Mouse (Mus musculus): ENCODE results near the gene Abca12. TPM values are rescaled to one million over a fixed set of nuclear protein-coding genes. Genes with fewer than 3 reads are reported as not detected.

The Abca12 gene
- polyA plus RNA-seq, 2 experiments = not detected

DNA sequence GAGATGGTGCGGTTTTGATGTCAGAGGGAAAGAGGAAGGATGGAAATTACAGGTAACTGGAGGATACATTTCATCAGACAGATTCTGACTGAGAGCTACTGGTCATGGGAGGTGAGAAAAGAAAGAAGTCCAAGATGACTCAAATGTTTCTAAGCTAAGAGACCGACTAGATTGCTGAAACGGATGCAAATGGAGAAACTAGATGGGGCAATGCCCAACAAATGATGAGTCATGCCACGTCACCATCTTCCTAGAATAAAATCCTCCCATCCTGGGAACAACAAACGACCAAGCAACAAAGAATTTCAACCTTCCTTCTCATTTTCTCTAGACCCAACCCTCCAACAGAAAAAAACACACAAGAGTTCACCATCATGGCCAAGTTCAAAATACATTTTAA is 18.6 kb downstream of the Abca12 start:
- 48% methylated on average over 5 of the region's 5 CpGs for WGBS (ENCODE audit: insufficient replicate concordance)
- H3K27ac ChIP-seq = no peak overlapping the region
- H3K36me3 ChIP-seq (replicated peaks; ENCODE audit: control insufficient read depth, insufficient read depth, low read depth) = no peaks in the 10 kb centered on the region
- H3K9ac ChIP-seq (replicated peaks) = no peak overlapping the region
- ATAC-seq (ENCODE audit: insufficient read depth) (no peak), DNase-seq (ENCODE audit: low read depth in 3 of 3, low spot score in 3 of 3) (no peak)
- TF ChIP-seq EP300 (IDR thresholded peaks at IDR 0.05; ENCODE audit: low read depth) (no peak), CTCF (IDR thresholded peaks at IDR 0.05; ENCODE audit: low read depth) (no peak)
- H3K4me2 ChIP-seq (ENCODE audit: low read depth) = no peak overlapping the region
- H3K4me1 ChIP-seq (replicated peaks; ENCODE audit: control insufficient read depth in 2 of 2, insufficient read depth in 2 of 2, low read length in 1 of 2) = no peaks in the 10 kb centered on the region
- H3K9me3 ChIP-seq (ENCODE audit: control insufficient read depth, low read length) = no peaks in the 10 kb centered on the region
- no peaks in the 10 kb centered on the region for H3K27me3 ChIP-seq (ENCODE audit: control insufficient read depth, insufficient read depth, low read length)
- no peak overlapping the region for H3K4me3 ChIP-seq (ENCODE audit: insufficient read depth in 1 of 2, low read depth in 2 of 2, low read length in 2 of 2)

GRCm38 (mm10) chr1:71394177-71394576 is 20.5 kb downstream of the Abca12 start:
- no peak for TF ChIP-seq EP300 (IDR thresholded peaks at IDR 0.05; ENCODE audit: low read depth)
- no peak for TF ChIP-seq CTCF (IDR thresholded peaks at IDR 0.05; ENCODE audit: low read depth)
- no peak overlapping the region for H3K4me2 ChIP-seq (ENCODE audit: low read depth)
- H3K9me3 ChIP-seq (ENCODE audit: control insufficient read depth, low read length) = no peaks in the 10 kb centered on the region
- H3K27ac ChIP-seq = no peak overlapping the region
- DNase-seq (ENCODE audit: low read depth in 3 of 3, low spot score in 3 of 3) = no peak
- no peaks in the 10 kb centered on the region for H3K27me3 ChIP-seq (ENCODE audit: control insufficient read depth, insufficient read depth, low read length)
- H3K4me3 ChIP-seq (ENCODE audit: insufficient read depth in 1 of 2, low read depth in 2 of 2, low read length in 2 of 2) = no peak overlapping the region
- H3K36me3 ChIP-seq (replicated peaks; ENCODE audit: control insufficient read depth, insufficient read depth, low read depth) = no peaks in the 10 kb centered on the region
- WGBS (ENCODE audit: insufficient replicate concordance) = 20% methylated on average over 2 of the region's 2 CpGs
- no peak overlapping the region for H3K9ac ChIP-seq (replicated peaks)
- no peak for ATAC-seq (ENCODE audit: insufficient read depth)
- no peaks in the 10 kb centered on the region for H3K4me1 ChIP-seq (replicated peaks; ENCODE audit: control insufficient read depth in 2 of 2, insufficient read depth in 2 of 2, low read length in 1 of 2)

- H3K9ac ChIP-seq (replicated peaks) = no peak overlapping the region
- TF ChIP-seq CTCF (IDR thresholded peaks at IDR 0.05; ENCODE audit: low read depth) (no peak), EP300 (IDR thresholded peaks at IDR 0.05; ENCODE audit: low read depth) (no peak)
- H3K4me1 ChIP-seq (replicated peaks; ENCODE audit: control insufficient read depth in 2 of 2, insufficient read depth in 2 of 2, low read length in 1 of 2) = no peaks in the 10 kb centered on the region
- no peaks in the 10 kb centered on the region for H3K27me3 ChIP-seq (ENCODE audit: control insufficient read depth, insufficient read depth, low read length)
- no peak overlapping the region for H3K4me2 ChIP-seq (ENCODE audit: low read depth)
- H3K36me3 ChIP-seq (replicated peaks; ENCODE audit: control insufficient read depth, insufficient read depth, low read depth) = no peaks in the 10 kb centered on the region
- no peak overlapping the region for H3K27ac ChIP-seq
- no peak for ATAC-seq (ENCODE audit: insufficient read depth)
- 69% methylated on average over 8 of the region's 8 CpGs for WGBS (ENCODE audit: insufficient replicate concordance)
- H3K9me3 ChIP-seq (ENCODE audit: control insufficient read depth, low read length) = no peaks in the 10 kb centered on the region
- no peak overlapping the region for H3K4me3 ChIP-seq (ENCODE audit: insufficient read depth in 1 of 2, low read depth in 2 of 2, low read length in 2 of 2)
- DNase-seq (ENCODE audit: low read depth in 3 of 3, low spot score in 3 of 3) = no peak
Measured at GRCm38 (mm10) chr1:71393489-71393888, 21.2 kb downstream of the Abca12 start.

- H3K27me3 ChIP-seq (ENCODE audit: control insufficient read depth, insufficient read depth, low read length) = no peaks in the 10 kb centered on the region
- H3K4me3 ChIP-seq (ENCODE audit: insufficient read depth in 1 of 2, low read depth in 2 of 2, low read length in 2 of 2) = no peak overlapping the region
- H3K9ac ChIP-seq (replicated peaks) = no peak overlapping the region
- TF ChIP-seq CTCF (IDR thresholded peaks at IDR 0.05; ENCODE audit: low read depth) = no peak
- no peak for TF ChIP-seq EP300 (IDR thresholded peaks at IDR 0.05; ENCODE audit: low read depth)
- no peaks in the 10 kb centered on the region for H3K36me3 ChIP-seq (replicated peaks; ENCODE audit: control insufficient read depth, insufficient read depth, low read depth)
- no peaks in the 10 kb centered on the region for H3K4me1 ChIP-seq (replicated peaks; ENCODE audit: control insufficient read depth in 2 of 2, insufficient read depth in 2 of 2, low read length in 1 of 2)
- H3K9me3 ChIP-seq (ENCODE audit: control insufficient read depth, low read length) = no peaks in the 10 kb centered on the region
- WGBS (ENCODE audit: insufficient replicate concordance) = 84% methylated on average over 2 of the region's 2 CpGs
- no peak for ATAC-seq (ENCODE audit: insufficient read depth)
- H3K27ac ChIP-seq = no peak overlapping the region
- no peak for DNase-seq (ENCODE audit: low read depth in 3 of 3, low spot score in 3 of 3)
- no peak overlapping the region for H3K4me2 ChIP-seq (ENCODE audit: low read depth)
Measured at GRCm38 (mm10) chr1:71392463-71392862, 22.2 kb downstream of the Abca12 start.

GRCm38 (mm10) chr1:71386593-71386992 is 28.1 kb downstream of the Abca12 start:
- ATAC-seq (ENCODE audit: insufficient read depth) = no peak
- H3K27me3 ChIP-seq (ENCODE audit: control insufficient read depth, insufficient read depth, low read length) = no peaks in the 10 kb centered on the region
- H3K4me1 ChIP-seq (replicated peaks; ENCODE audit: control insufficient read depth in 2 of 2, insufficient read depth in 2 of 2, low read length in 1 of 2) = no peaks in the 10 kb centered on the region
- no peak overlapping the region for H3K9ac ChIP-seq (replicated peaks)
- DNase-seq (ENCODE audit: low read depth in 3 of 3, low spot score in 3 of 3) = no peak
- WGBS (ENCODE audit: insufficient replicate concordance) = 72% methylated on average over 8 of the region's 8 CpGs
- H3K4me2 ChIP-seq (ENCODE audit: low read depth) = no peak overlapping the region
- TF ChIP-seq EP300 (IDR thresholded peaks at IDR 0.05; ENCODE audit: low read depth) (no peak), CTCF (IDR thresholded peaks at IDR 0.05; ENCODE audit: low read depth) (no peak)
- H3K27ac ChIP-seq = no peak overlapping the region
- H3K36me3 ChIP-seq (replicated peaks; ENCODE audit: control insufficient read depth, insufficient read depth, low read depth) = no peaks in the 10 kb centered on the region
- no peak overlapping the region for H3K4me3 ChIP-seq (ENCODE audit: insufficient read depth in 1 of 2, low read depth in 2 of 2, low read length in 2 of 2)
- no peaks in the 10 kb centered on the region for H3K9me3 ChIP-seq (ENCODE audit: control insufficient read depth, low read length)

Measured in liver, embryonic 14.5 days (tissue).